Mouse (Mus musculus): Measurements from ENCODE around the gene Casc1.

DNA sequence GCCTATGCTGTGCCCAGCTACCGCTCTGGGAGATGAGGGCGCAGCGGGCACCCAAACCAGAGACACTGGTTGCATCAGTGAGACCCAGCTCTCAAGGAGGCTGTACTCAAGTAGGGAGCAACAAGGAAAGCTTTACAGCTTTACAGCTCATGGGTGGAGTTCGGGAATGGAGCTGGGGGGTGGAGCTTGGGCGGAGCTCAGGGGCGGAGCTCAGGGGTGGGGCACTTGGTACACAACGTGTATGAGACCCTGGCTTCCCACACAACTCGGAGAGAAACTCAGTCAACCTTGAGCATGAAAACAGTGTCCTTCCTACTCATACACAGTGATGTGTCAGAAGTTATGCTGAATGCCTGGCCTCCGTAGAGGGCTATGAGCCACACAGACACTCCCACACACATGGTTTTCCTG is 35.2 kb downstream of the Casc1 start:
- TF ChIP-seq CTCF (IDR thresholded peaks at IDR 0.05; ENCODE audit: borderline replicate concordance, extremely low read depth, insufficient read depth, insufficient read length) (no peak), POLR2A (IDR thresholded peaks at IDR 0.05; ENCODE audit: borderline replicate concordance, extremely low read depth, insufficient read depth, insufficient read length, poor library complexity, severe bottlenecking) (no peak)

Data from brain, embryonic 14.5 days (tissue).